Mouse (Mus musculus): ENCODE measurements at regions not wholly inside any gene's neighbourhood (a gene's known extent, or its start where the extent isn't known, plus 50 kb on each side); places are given as distances from the start of the nearest gene placed in this dataset.
A peak's percentile ranks its signal among the peaks of the same experiment; 100 is the strongest.

DNA sequence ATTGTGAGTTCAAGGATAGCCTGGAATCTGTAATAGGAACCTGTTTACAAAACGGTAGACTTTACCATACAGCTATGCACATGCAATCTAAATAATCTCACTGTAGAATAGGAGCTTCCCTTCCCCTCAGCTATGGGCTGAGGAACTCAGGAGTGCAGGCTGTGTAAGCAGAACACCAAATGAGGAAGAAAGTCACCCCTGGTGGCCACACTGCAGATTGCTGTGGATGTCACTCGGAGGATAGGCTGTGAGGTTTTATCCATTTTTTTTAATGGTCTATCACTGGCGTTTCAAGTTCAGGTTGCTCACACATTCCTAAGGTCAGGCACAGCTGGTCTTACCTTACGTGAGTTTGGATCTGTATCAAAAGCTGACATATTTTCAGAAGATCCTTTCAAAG lies 365.1 kb downstream of the Rpl36a-ps1 start:
- peak; percentile 47 for TF ChIP-seq CTCF (IDR thresholded peaks at IDR 0.05; ENCODE audit: low read depth)
- Histone ChIP-seq H3K4me1 (ENCODE audit: insufficient read depth) (no peaks in the 10 kb centered on the region), H3K27me3 (ENCODE audit: insufficient read depth, low read length) (no peaks in the 10 kb centered on the region), H3K4me3 (ENCODE audit: low read depth, low read length) (no peak overlapping the region), H3K27ac (ENCODE audit: low read depth) (no peak overlapping the region), H3K36me3 (ENCODE audit: insufficient read depth) (no peaks in the 10 kb centered on the region), H3K9ac (no peak overlapping the region), H3K9me3 (ENCODE audit: low read depth, low read length) (no peaks in the 10 kb centered on the region), H3K4me2 (no peak overlapping the region)
- 73% methylated on average over 4 of the region's 4 CpGs for WGBS
- DNase-seq (peak; percentile 27), ATAC-seq (ENCODE audit: insufficient read depth) (0 out of 2 replicates have a peak, but pooled peaks have one; percentile 35)

DNA sequence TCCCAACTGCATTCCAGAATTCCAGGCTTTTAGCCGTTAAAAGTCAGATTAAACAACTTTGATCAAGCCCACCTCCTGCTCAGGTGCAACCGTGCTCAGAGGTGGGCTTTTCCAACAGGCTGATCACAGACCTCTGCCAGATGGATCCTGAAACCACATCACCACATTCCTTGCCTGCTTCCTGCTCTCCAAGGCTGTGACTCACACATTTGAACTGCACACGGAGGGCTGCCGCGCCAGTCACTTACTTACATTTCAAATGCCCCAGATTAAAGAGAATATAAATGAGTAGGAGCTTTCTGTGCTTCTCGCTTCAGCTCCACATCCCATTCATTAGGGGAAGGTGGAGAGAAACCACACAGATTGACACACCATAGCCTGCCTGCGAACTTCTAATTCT lies 367.6 kb downstream of the Rpl36a-ps1 start:
- peak; percentile 90 for ATAC-seq (ENCODE audit: insufficient read depth)
- no peak overlapping the region; the same call in 1 of the 2 replicates for H3K27ac ChIP-seq (ENCODE audit: low read depth)

GRCm38 (mm10) chr14:98625867-98626266 lies 368.3 kb downstream of the Rpl36a-ps1 start:
- no peak overlapping the region for H3K4me3 ChIP-seq (ENCODE audit: low read depth, low read length)
- ATAC-seq (ENCODE audit: insufficient read depth): no peak

More for the DNA sequence above, 367.6 kb downstream of the Rpl36a-ps1 start:
- Histone ChIP-seq H3K9ac (no peak overlapping the region), H3K36me3 (ENCODE audit: insufficient read depth) (no peaks in the 10 kb centered on the region), H3K4me1 (ENCODE audit: insufficient read depth) (no peaks in the 10 kb centered on the region), H3K9me3 (ENCODE audit: low read depth, low read length) (no peaks in the 10 kb centered on the region), H3K4me2 (peak overlapping the region; percentile 2; the same call in 1 of the 2 replicates), H3K4me3 (ENCODE audit: low read depth, low read length) (no peak overlapping the region), H3K27me3 (ENCODE audit: insufficient read depth, low read length) (no peaks in the 10 kb centered on the region)
- 28% methylated on average over 7 of the region's 7 CpGs for WGBS
- TF ChIP-seq CTCF (IDR thresholded peaks at IDR 0.05; ENCODE audit: low read depth): no peak
- DNase-seq: peak; percentile 30

DNA sequence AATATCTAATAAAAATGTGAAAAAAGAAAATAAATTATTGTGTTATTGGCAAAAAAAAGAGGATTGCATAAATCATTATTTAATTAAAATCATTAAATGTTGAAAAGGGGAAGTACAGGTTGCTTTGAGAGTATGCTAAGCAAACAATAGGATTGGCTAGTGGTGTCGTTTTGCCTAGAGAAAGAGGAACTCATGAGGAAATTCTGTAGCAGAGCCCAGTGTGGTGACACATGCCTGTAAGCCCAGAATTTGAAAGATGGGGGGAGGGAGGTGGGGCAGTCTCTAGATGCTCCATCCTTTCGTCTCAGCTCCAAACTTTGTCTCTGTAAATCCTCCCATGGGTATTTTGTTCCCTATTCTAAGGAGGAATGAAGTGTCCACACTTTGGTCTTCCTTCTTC lies 388.3 kb downstream of the Rpl36a-ps1 start:
- DNase-seq: no peak
- WGBS: 43% methylated on average over 2 of the region's 2 CpGs
- Histone ChIP-seq H3K27me3 (ENCODE audit: insufficient read depth, low read length) (no peaks in the 10 kb centered on the region), H3K36me3 (ENCODE audit: insufficient read depth) (no peaks in the 10 kb centered on the region), H3K4me2 (no peak overlapping the region), H3K4me1 (ENCODE audit: insufficient read depth) (no peaks in the 10 kb centered on the region), H3K9ac (no peak overlapping the region), H3K4me3 (ENCODE audit: low read depth, low read length) (no peak overlapping the region), H3K27ac (ENCODE audit: low read depth) (no peak overlapping the region), H3K9me3 (ENCODE audit: low read depth, low read length) (no peaks in the 10 kb centered on the region)
- ATAC-seq (ENCODE audit: insufficient read depth): no peak
- no peak for TF ChIP-seq CTCF (IDR thresholded peaks at IDR 0.05; ENCODE audit: low read depth)

More at GRCm38 (mm10) chr14:98625867-98626266, 368.3 kb downstream of the Rpl36a-ps1 start:
- no peaks in the 10 kb centered on the region for H3K27me3 ChIP-seq (ENCODE audit: insufficient read depth, low read length)
- H3K4me1 ChIP-seq (ENCODE audit: insufficient read depth): no peaks in the 10 kb centered on the region
- H3K4me2 ChIP-seq: no peak overlapping the region
- DNase-seq: no peak
- no peak overlapping the region for H3K27ac ChIP-seq (ENCODE audit: low read depth)
- H3K9me3 ChIP-seq (ENCODE audit: low read depth, low read length): no peaks in the 10 kb centered on the region
- no peak overlapping the region for H3K9ac ChIP-seq
- TF ChIP-seq CTCF (IDR thresholded peaks at IDR 0.05; ENCODE audit: low read depth): no peak
- WGBS: 79% methylated on average over 4 of the region's 4 CpGs
- H3K36me3 ChIP-seq (ENCODE audit: insufficient read depth): no peaks in the 10 kb centered on the region

GRCm38 (mm10) chr14:98596252-98596651 lies 397.9 kb downstream of the Rpl36a-ps1 start:
- 66% methylated on average over 2 of the region's 2 CpGs for WGBS
- Histone ChIP-seq H3K4me1 (ENCODE audit: insufficient read depth) (no peaks in the 10 kb centered on the region), H3K36me3 (ENCODE audit: insufficient read depth) (no peaks in the 10 kb centered on the region), H3K27me3 (ENCODE audit: insufficient read depth, low read length) (no peaks in the 10 kb centered on the region), H3K4me2 (no peak overlapping the region), H3K27ac (ENCODE audit: low read depth) (no peak overlapping the region), H3K4me3 (ENCODE audit: low read depth, low read length) (no peak overlapping the region), H3K9me3 (ENCODE audit: low read depth, low read length) (no peaks in the 10 kb centered on the region), H3K9ac (no peak overlapping the region)
- ATAC-seq (ENCODE audit: insufficient read depth): no peak
- no peak for TF ChIP-seq CTCF (IDR thresholded peaks at IDR 0.05; ENCODE audit: low read depth)
- no peak for DNase-seq

DNA sequence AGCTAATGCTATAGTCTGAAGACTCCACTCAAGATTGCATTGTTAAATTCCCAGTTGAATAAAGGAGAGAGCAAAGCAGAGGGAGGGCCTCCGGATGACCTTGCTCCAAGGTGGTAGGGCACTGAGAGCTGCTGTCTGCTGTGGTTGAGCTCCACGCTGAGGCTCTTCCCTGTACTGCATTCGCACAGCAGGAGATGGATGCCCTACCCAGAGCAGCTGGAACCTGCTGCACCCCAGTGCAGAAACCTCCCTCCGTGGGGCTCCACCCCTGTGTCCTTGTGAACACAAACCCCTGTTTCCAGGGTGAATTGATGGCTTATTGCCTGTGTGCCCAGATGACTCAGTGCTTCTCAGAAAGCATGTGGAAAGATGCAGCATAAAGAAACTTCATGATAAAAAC lies 404.3 kb downstream of the Rpl36a-ps1 start:
- WGBS: 11% methylated on average over 4 of the region's 4 CpGs
- ATAC-seq (ENCODE audit: insufficient read depth): peak; percentile 70; the same call in 1 of the 2 replicates
- Histone ChIP-seq H3K9me3 (ENCODE audit: low read depth, low read length) (no peaks in the 10 kb centered on the region), H3K9ac (no peak overlapping the region), H3K4me3 (ENCODE audit: low read depth, low read length) (no peak overlapping the region), H3K4me1 (ENCODE audit: insufficient read depth) (0 out of 2 replicates have a peak, but pooled peaks cover 5% of the 10 kb centered on the region), H3K27ac (ENCODE audit: low read depth) (no peak overlapping the region), H3K4me2 (no peak overlapping the region), H3K27me3 (ENCODE audit: insufficient read depth, low read length) (no peaks in the 10 kb centered on the region), H3K36me3 (ENCODE audit: insufficient read depth) (no peaks in the 10 kb centered on the region)
- DNase-seq: peak; percentile 47
- TF ChIP-seq CTCF (IDR thresholded peaks at IDR 0.05; ENCODE audit: low read depth): peak; percentile 61

GRCm38 (mm10) chr14:98571644-98572043 lies 402.1 kb upstream of the Dach1 start:
- Histone ChIP-seq H3K9ac (no peak overlapping the region), H3K4me1 (ENCODE audit: insufficient read depth) (no peaks in the 10 kb centered on the region), H3K27me3 (ENCODE audit: insufficient read depth, low read length) (no peaks in the 10 kb centered on the region), H3K9me3 (ENCODE audit: low read depth, low read length) (no peaks in the 10 kb centered on the region), H3K4me3 (ENCODE audit: low read depth, low read length) (no peak overlapping the region), H3K36me3 (ENCODE audit: insufficient read depth) (no peaks in the 10 kb centered on the region), H3K4me2 (no peak overlapping the region), H3K27ac (ENCODE audit: low read depth) (no peak overlapping the region)
- DNase-seq: no peak
- ATAC-seq (ENCODE audit: insufficient read depth): no peak
- 87% methylated on average over 1 of the region's 1 CpGs for WGBS
- no peak for TF ChIP-seq CTCF (IDR thresholded peaks at IDR 0.05; ENCODE audit: low read depth)

DNA sequence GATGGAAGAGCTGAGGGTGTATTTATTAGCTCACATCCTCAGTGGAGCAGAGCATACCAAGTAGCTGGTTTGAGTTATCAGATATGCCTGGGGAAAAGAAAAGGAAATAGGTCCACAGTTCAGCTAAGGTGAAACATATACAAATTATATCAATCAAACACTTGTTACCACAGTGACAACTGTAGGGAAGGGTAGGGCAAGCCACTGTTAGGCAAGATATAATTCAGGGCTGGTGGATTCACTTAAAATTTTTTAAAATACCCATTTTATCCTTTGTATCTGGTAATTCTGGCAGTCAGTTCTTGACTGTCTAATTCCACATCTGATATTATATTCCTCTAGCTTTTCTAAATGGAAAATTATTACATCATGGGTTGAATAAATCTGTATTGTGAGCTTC lies 392.4 kb upstream of the Dach1 start:
- no peak for TF ChIP-seq CTCF (IDR thresholded peaks at IDR 0.05; ENCODE audit: low read depth)
- DNase-seq (no peak), ATAC-seq (ENCODE audit: insufficient read depth) (no peak)
- H3K36me3 ChIP-seq (ENCODE audit: insufficient read depth): no peaks in the 10 kb centered on the region
- H3K27me3 ChIP-seq (ENCODE audit: insufficient read depth, low read length): no peaks in the 10 kb centered on the region
- no peak overlapping the region for H3K4me3 ChIP-seq (ENCODE audit: low read depth, low read length)
- no peak overlapping the region for H3K27ac ChIP-seq (ENCODE audit: low read depth)
- H3K9me3 ChIP-seq (ENCODE audit: low read depth, low read length): no peaks in the 10 kb centered on the region
- H3K9ac ChIP-seq: no peak overlapping the region
- H3K4me1 ChIP-seq (ENCODE audit: insufficient read depth): no peaks in the 10 kb centered on the region
- no peak overlapping the region for H3K4me2 ChIP-seq

All from lung, embryonic 14.5 days (tissue).